In the genomic region with DNA sequence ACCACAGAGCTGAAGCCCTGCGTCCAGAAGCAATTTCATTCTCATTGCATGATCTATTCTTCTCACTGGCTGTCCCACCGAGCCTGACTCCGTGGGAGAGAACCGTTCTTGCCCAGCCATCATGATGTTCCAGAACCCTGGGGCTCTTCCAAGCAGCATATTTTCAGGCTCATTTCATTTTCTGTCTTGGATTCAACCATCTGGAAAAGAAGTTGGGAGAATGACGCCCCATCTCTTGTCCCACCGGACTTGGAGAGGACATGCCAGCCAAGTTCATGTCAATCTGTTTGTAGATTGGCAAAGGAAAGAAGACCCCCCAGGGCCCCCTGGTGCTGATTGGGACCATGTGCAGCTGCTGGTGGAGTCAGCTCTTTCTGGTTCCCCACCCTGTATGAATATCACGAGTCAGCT, we compare ENCODE assay signal across 9 mouse cellular contexts.
DNase-seq lines count a peak whose midpoint lies in the region; ATAC-seq and TF ChIP-seq lines count a peak whose summit lies in the region.
"Had no signal": no experiment of that assay in that cellular context is flagged by ENCODE, and none has a peak within 500 bp of the region (broad histone marks: within the 10 kb centered on the region; RNA-seq: fewer than 3 reads in every experiment).

No protein-coding gene starts in this region.

- H3K9ac ChIP-seq in forebrain, embryonic 16.5 days (replicated peaks; ENCODE audit: low read depth, low read length) = no peak overlapping the region
- no peak overlapping the region for H3K9ac ChIP-seq in forebrain, embryonic 15.5 days (replicated peaks)
- no peak overlapping the region for H3K9ac ChIP-seq in hindbrain, postnatal 0 days (replicated peaks; ENCODE audit: low read length)

- no peak overlapping the region for H3K4me3 ChIP-seq in forebrain, embryonic 16.5 days (replicated peaks; ENCODE audit: low read length)
- H3K4me3 ChIP-seq in forebrain, embryonic 15.5 days = no peak overlapping the region
- H3K4me3 ChIP-seq in hindbrain, postnatal 0 days (ENCODE audit: low read length) = no peak overlapping the region

- DNase-seq in ovary, adult 18-20 months (ENCODE audit: low spot score) = peak; percentile 6
- no peak for DNase-seq in ovary, postnatal 10 days (ENCODE audit: low spot score)
- DNase-seq in hindbrain, postnatal 0 days (ENCODE audit: low spot score) = peak; percentile 78
- peak; percentile 82 for DNase-seq in skeletal muscle tissue, adult 2 months (ENCODE audit: low read depth, low spot score)
- DNase-seq in kidney, adult 8-10 months = no peak
- no peak for DNase-seq in adipocyte (ENCODE audit: low spot score)
- DNase-seq: kidney, postnatal 10 days had no signal

- H3K4me2 ChIP-seq in forebrain, embryonic 16.5 days (ENCODE audit: low read length) = no peak overlapping the region
- no peak overlapping the region for H3K4me2 ChIP-seq in forebrain, embryonic 15.5 days (replicated peaks)
- H3K4me2 ChIP-seq in hindbrain, postnatal 0 days (ENCODE audit: low read depth, low read length) = no peak overlapping the region

- H3K27ac ChIP-seq in forebrain, embryonic 16.5 days (ENCODE audit: low read length) = no peak overlapping the region
- no peak overlapping the region for H3K27ac ChIP-seq in forebrain, embryonic 15.5 days (replicated peaks)
- H3K27ac ChIP-seq in hindbrain, postnatal 0 days = no peak overlapping the region

- TF ChIP-seq CTCF in hindbrain, postnatal 0 days (IDR thresholded peaks at IDR 0.05; ENCODE audit: low read depth) = no peak

- peaks cover 13% of the 10 kb centered on the region for H3K4me1 ChIP-seq in forebrain, embryonic 16.5 days (replicated peaks; ENCODE audit: control insufficient read depth, insufficient read depth, low read length)
- peaks cover 18% of the 10 kb centered on the region for H3K4me1 ChIP-seq in forebrain, embryonic 15.5 days
- peaks cover 4% of the 10 kb centered on the region; the same call in 1 of the 2 replicates for H3K4me1 ChIP-seq in hindbrain, postnatal 0 days (ENCODE audit: insufficient read depth, low read length)

- ATAC-seq in forebrain, embryonic 16.5 days = peak; percentile 43
- ATAC-seq in forebrain, embryonic 15.5 days (replicated peaks) = no peak
- ATAC-seq in hindbrain, postnatal 0 days = peak; percentile 79

- no peaks in the 10 kb centered on the region for H3K27me3 ChIP-seq in forebrain, embryonic 16.5 days (replicated peaks; ENCODE audit: control insufficient read depth, insufficient read depth, low read length)
- no peaks in the 10 kb centered on the region for H3K27me3 ChIP-seq in forebrain, embryonic 15.5 days
- H3K27me3 ChIP-seq in hindbrain, postnatal 0 days (ENCODE audit: insufficient read depth, low read length) = no peaks in the 10 kb centered on the region

- no peaks in the 10 kb centered on the region for H3K36me3 ChIP-seq in forebrain, embryonic 16.5 days (ENCODE audit: control insufficient read depth, insufficient read depth)
- H3K36me3 ChIP-seq in forebrain, embryonic 15.5 days = no peaks in the 10 kb centered on the region
- no peaks in the 10 kb centered on the region for H3K36me3 ChIP-seq in hindbrain, postnatal 0 days (ENCODE audit: insufficient read depth, low read length)

- H3K9me3 ChIP-seq in forebrain, embryonic 16.5 days (ENCODE audit: control insufficient read depth, low read length) = no peaks in the 10 kb centered on the region
- no peaks in the 10 kb centered on the region for H3K9me3 ChIP-seq in forebrain, embryonic 15.5 days
- no peaks in the 10 kb centered on the region for H3K9me3 ChIP-seq in hindbrain, postnatal 0 days (ENCODE audit: low read length)

- WGBS in forebrain, embryonic 16.5 days = 54% methylated on average over 7 of the region's 7 CpGs
- 62% methylated on average over 7 of the region's 7 CpGs for whole genome bisulfite sequencing in forebrain, embryonic 15.5 days
- 39% methylated on average over 7 of the region's 7 CpGs for WGBS in hindbrain, postnatal 0 days

Comparison
In these comparisons a context has a peak if more than half of its experiments do, and no peak if none do; other contexts are left out.
1. DNase-seq: peak in ovary, adult 18-20 months (single experiment), hindbrain, postnatal 0 days (single experiment) and skeletal muscle tissue, adult 2 months (single experiment); none in ovary, postnatal 10 days (single experiment), kidney, adult 8-10 months (0 of 2) and adipocyte (single experiment).